Mouse (Mus musculus): Measurements from ENCODE around the gene Sec24a. TPM values are rescaled to one million over a fixed set of nuclear protein-coding genes. Genes with fewer than 3 reads are reported as not detected.
"Not testable (repeated sequence)": the region's sequence is repeated elsewhere in the genome, so short reads cannot be mapped to it uniquely, and the experiment has no call there.

Gene Sec24a
- polyA plus RNA-seq, 1 experiment from 2014 or later: 12.7 TPM

DNA sequence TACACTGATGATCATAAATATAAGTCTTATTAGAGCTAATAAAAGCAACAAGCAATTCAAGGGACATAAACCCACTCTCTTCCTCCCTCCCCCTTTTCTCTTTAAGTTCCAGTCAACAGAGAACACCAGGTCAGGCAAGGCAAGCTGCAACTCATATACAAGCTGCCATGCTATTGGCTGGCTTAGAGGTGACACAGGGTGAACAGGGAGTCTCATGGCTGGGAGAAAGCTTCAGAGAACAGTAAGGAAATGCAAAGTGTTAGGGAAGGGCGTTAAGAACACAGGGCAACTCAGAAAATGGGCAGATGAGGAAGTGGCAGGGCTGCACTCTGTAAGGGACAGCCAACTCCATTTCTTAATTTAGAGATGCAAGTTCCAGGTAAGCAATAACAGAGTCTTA, 30.6 kb downstream of the Sec24a start:
- Histone ChIP-seq H3K9ac (replicated peaks) (no peak overlapping the region), H3K4me2 (no peak overlapping the region), H3K36me3 (peaks cover 57% of the 10 kb centered on the region), H3K27me3 (no peaks in the 10 kb centered on the region), H3K4me3 (replicated peaks) (no peak overlapping the region), H3K4me1 (replicated peaks) (no peaks in the 10 kb centered on the region), H3K9me3 (no peaks in the 10 kb centered on the region), H3K27ac (no peak overlapping the region)
- 74% methylated on average over 1 of the region's 1 CpGs for WGBS
- no peak for ATAC-seq (ENCODE audit: insufficient number of reproducible peaks, insufficient read depth, low FRiP score, low TSS enrichment, low read depth)

DNA sequence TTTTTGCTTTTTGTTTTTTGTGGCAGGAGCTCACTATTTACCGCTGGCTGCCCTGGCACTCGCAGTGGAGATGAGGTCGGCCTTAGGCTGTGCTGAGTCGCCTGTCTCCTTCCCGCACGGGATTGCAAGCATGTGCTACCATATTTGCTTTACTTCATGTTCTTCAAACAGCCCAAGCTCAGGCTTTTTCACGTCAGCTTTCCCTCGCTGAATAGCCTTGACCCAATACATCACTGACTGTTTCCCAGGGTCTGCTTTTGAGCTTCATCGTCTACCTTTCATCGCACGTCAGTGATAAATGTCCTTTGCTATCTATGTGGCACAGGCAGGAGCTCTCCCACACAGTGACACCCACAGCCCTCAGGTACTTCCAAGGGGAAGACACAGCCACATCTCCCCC, 42.4 kb downstream of the Sec24a start:
- Histone ChIP-seq H3K9me3 (no peaks in the 10 kb centered on the region), H3K27me3 (no peaks in the 10 kb centered on the region), H3K36me3 (peaks cover 85% of the 10 kb centered on the region), H3K27ac (no peak overlapping the region), H3K4me3 (replicated peaks) (no peak overlapping the region), H3K4me1 (replicated peaks) (no peaks in the 10 kb centered on the region), H3K4me2 (no peak overlapping the region), H3K9ac (replicated peaks) (no peak overlapping the region)
- ATAC-seq (ENCODE audit: insufficient number of reproducible peaks, insufficient read depth, low FRiP score, low TSS enrichment, low read depth): no peak
- 96% methylated on average over 11 of the region's 11 CpGs for WGBS

- peaks cover 88% of the 10 kb centered on the region for H3K36me3 ChIP-seq
- no peaks in the 10 kb centered on the region for H3K4me1 ChIP-seq (replicated peaks)
- H3K27me3 ChIP-seq: no peaks in the 10 kb centered on the region
- H3K27ac ChIP-seq: no peak overlapping the region
- no peak overlapping the region for H3K9ac ChIP-seq (replicated peaks)
- no peaks in the 10 kb centered on the region for H3K9me3 ChIP-seq
- no peak for ATAC-seq (ENCODE audit: insufficient number of reproducible peaks, insufficient read depth, low FRiP score, low TSS enrichment, low read depth)
- 96% methylated on average over 13 of the region's 13 CpGs for WGBS
- no peak overlapping the region for H3K4me2 ChIP-seq
- H3K4me3 ChIP-seq (replicated peaks): no peak overlapping the region
Measured at GRCm38 (mm10) chr11:51707080-51707479, 56.4 kb downstream of the Sec24a start.

GRCm38 (mm10) chr11:51706451-51706850, 57.0 kb downstream of the Sec24a start:
- Histone ChIP-seq H3K9ac (replicated peaks) (no peak overlapping the region), H3K4me3 (replicated peaks) (no peak overlapping the region), H3K36me3 (peaks cover 88% of the 10 kb centered on the region), H3K27ac (no peak overlapping the region), H3K4me1 (replicated peaks) (no peaks in the 10 kb centered on the region), H3K9me3 (no peaks in the 10 kb centered on the region), H3K27me3 (no peaks in the 10 kb centered on the region), H3K4me2 (no peak overlapping the region)
- no peak for ATAC-seq (ENCODE audit: insufficient number of reproducible peaks, insufficient read depth, low FRiP score, low TSS enrichment, low read depth)
- WGBS: 95% methylated on average over 10 of the region's 10 CpGs

DNA sequence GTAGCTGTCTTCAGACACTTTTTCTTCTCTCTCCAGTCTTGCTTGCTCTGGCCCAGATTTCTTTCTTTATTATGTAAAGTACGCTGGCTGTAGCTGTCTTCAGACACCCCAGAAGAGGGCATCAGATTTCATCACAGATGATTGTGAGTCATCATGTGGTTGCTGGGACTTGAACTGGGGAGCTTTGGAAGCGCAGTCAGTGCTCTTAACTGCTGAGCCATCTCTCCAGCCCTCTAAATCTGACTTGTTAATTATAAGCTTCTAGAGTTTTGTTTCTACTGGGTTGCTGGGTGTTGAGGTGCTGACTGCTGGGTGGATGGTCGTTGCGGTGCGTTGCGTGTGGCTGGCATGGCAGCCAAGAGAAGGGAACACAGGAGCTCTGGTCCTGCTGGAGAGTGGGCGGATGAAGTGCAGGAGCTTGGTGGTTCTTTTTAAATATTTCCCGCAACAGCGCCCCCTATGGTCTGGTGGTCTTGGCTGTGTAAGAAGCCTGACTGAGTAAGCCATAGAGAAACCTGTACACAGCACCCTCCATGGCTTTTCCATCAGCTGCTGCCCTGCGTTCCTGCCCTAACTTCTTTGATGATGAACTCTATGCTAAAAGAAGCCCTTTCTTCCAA, 59.9 kb downstream of the Sec24a start:
- Histone ChIP-seq H3K9ac (replicated peaks) (no peak overlapping the region), H3K4me3 (replicated peaks) (no peak overlapping the region), H3K27ac (no peak overlapping the region), H3K9me3 (no peaks in the 10 kb centered on the region), H3K36me3 (peaks cover 93% of the 10 kb centered on the region), H3K4me1 (replicated peaks) (no peaks in the 10 kb centered on the region), H3K4me2 (no peak overlapping the region), H3K27me3 (no peaks in the 10 kb centered on the region)
- ATAC-seq (ENCODE audit: insufficient number of reproducible peaks, insufficient read depth, low FRiP score, low TSS enrichment, low read depth): no peak
- WGBS: 60% methylated on average over 10 of the region's 10 CpGs

- Histone ChIP-seq H3K9me3 (no peaks in the 10 kb centered on the region), H3K4me1 (replicated peaks) (no peaks in the 10 kb centered on the region), H3K27me3 (no peaks in the 10 kb centered on the region), H3K4me2 (no peak overlapping the region), H3K4me3 (replicated peaks) (no peak overlapping the region), H3K36me3 (peaks cover 93% of the 10 kb centered on the region), H3K9ac (replicated peaks) (no peak overlapping the region), H3K27ac (no peak overlapping the region)
- ATAC-seq (ENCODE audit: insufficient number of reproducible peaks, insufficient read depth, low FRiP score, low TSS enrichment, low read depth): no peak
- WGBS: 71% methylated on average over 3 of the region's 3 CpGs
Measured at GRCm38 (mm10) chr11:51702831-51703230, 60.6 kb downstream of the Sec24a start.

GRCm38 (mm10) chr11:51694984-51695383, 68.5 kb downstream of the Sec24a start:
- no peak for ATAC-seq (ENCODE audit: insufficient number of reproducible peaks, insufficient read depth, low FRiP score, low TSS enrichment, low read depth)
- Histone ChIP-seq H3K9ac (replicated peaks) (no peak overlapping the region), H3K4me2 (no peak overlapping the region), H3K9me3 (no peaks in the 10 kb centered on the region), H3K36me3 (peaks cover 61% of the 10 kb centered on the region), H3K27ac (no peak overlapping the region), H3K4me1 (replicated peaks) (no peaks in the 10 kb centered on the region), H3K4me3 (replicated peaks) (no peak overlapping the region), H3K27me3 (no peaks in the 10 kb centered on the region)
- 96% methylated on average over 3 of the region's 3 CpGs for WGBS

DNA sequence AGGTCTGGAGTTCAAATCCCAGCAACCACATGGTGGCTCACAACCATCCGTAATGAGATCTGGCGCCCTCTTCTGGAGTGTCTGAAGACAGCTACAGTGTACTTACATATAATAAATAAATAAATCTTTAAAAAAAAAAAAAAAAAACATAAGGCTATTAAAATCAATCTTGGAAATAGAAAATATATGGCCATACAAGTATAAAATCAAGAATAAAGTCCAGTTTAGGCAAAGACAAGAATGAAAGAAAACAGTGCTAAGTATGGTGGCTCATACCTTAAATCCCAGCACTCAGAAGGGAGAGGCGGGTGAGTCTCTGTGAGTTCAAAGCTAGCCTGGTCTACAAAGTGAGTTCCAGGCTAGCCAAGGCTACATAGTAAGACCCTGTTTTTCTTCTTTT, 72.8 kb downstream of the Sec24a start:
- 70% methylated on average over 3 of the region's 3 CpGs for WGBS

GRCm38 (mm10) chr11:51689343-51689742, 74.1 kb downstream of the Sec24a start:
- Histone ChIP-seq H3K4me3 (replicated peaks) (peak overlapping the region; percentile 65), H3K4me1 (replicated peaks) (peaks cover 6% of the 10 kb centered on the region), H3K27ac (peak overlapping the region; percentile 99), H3K4me2 (peak overlapping the region; percentile 70), H3K36me3 (peaks cover 24% of the 10 kb centered on the region; the same call in 1 of the 2 replicates), H3K9ac (replicated peaks) (peak overlapping the region; percentile 80), H3K27me3 (no peaks in the 10 kb centered on the region), H3K9me3 (no peaks in the 10 kb centered on the region)
- no peak for ATAC-seq (ENCODE audit: insufficient number of reproducible peaks, insufficient read depth, low FRiP score, low TSS enrichment, low read depth)
- 25% methylated on average over 6 of the region's 6 CpGs for WGBS

More for the DNA sequence above, 72.8 kb downstream of the Sec24a start:
- peaks cover 22% of the 10 kb centered on the region for H3K36me3 ChIP-seq
- not testable (repeated sequence) for H3K27ac ChIP-seq; H3K9ac ChIP-seq (replicated peaks); H3K27me3 ChIP-seq; H3K9me3 ChIP-seq; H3K4me2 ChIP-seq; H3K4me3 ChIP-seq (replicated peaks); ATAC-seq (ENCODE audit: insufficient number of reproducible peaks, insufficient read depth, low FRiP score, low TSS enrichment, low read depth); H3K4me1 ChIP-seq (replicated peaks)

DNA sequence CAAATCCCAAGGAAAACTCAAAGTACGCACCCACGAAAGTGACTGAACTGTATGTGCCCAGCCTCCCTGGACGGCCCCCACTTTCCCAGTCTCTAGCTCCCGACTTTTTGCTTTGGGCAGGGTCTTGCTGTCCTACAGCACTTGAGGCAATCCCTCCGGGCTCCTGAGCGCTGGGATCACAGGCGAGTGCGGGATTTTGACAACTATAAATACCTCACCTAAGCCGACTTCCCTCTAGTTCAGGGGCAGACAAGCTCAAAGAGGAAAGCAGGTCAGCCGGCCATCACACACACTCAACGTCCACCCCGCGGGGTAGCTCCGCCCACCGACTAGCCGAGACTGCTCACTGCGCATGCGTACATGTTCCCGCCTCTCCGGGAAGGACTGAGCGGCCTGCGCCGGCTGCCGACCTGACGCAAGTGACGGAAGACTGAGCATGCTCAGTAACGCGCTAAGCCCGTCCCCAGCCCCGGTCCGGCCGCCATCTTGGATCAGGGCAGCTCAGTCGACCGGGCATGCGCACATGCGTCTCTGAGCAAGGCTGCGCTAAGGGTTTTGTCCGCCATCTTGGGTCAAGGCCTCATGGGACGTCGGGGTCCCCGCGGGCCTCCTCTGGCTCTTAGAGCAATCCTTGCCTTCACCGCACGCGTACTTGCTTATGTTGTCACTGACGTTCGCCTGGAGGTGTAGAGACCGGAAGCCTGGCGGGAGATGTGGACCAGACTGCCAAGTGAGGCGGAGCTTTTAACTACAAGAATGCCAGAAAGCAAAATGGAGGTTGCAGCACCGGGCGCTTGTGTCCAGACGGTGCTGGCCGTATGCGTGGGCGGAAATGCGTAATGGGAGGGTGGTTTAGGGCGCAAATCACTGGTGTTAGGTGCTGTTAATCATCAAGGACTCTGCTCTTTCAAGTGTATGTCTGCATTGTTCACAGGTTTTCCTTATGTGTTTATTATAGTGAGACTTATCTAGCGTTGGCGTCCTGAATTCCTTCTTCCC, 74.8 kb downstream of the Sec24a start, which contains the start of gene 0610009B22Rik:
Gene 0610009B22Rik (minus strand): TSS at position 545 of the 999 bp plus-strand sequence.
- peaks cover 24% of the 10 kb centered on the region; the same call in 1 of the 2 replicates for H3K36me3 ChIP-seq
- H3K4me3 ChIP-seq (replicated peaks): peak within 1 kb of the TSS; percentile 65
- ATAC-seq (ENCODE audit: insufficient number of reproducible peaks, insufficient read depth, low FRiP score, low TSS enrichment, low read depth): peak; percentile 99
- no peaks in the 10 kb centered on the region for H3K9me3 ChIP-seq
- peak within 1 kb of the TSS; percentile 70 for H3K4me2 ChIP-seq
- under 1% methylated on average over 60 of the region's 60 CpGs for WGBS
- peaks cover 6% of the 10 kb centered on the region for H3K4me1 ChIP-seq (replicated peaks)
- no peaks in the 10 kb centered on the region for H3K27me3 ChIP-seq
- H3K9ac ChIP-seq (replicated peaks): peak within 1 kb of the TSS; percentile 80
- peak within 1 kb of the TSS; percentile 99 for H3K27ac ChIP-seq

- Histone ChIP-seq H3K9ac (replicated peaks) (no peak overlapping the region), H3K9me3 (no peaks in the 10 kb centered on the region), H3K27ac (no peak overlapping the region), H3K27me3 (no peaks in the 10 kb centered on the region), H3K4me1 (replicated peaks) (no peaks in the 10 kb centered on the region), H3K4me2 (no peak overlapping the region), H3K36me3 (peaks cover 12% of the 10 kb centered on the region; the same call in 1 of the 2 replicates), H3K4me3 (replicated peaks) (no peak overlapping the region)
- no peak for ATAC-seq (ENCODE audit: insufficient number of reproducible peaks, insufficient read depth, low FRiP score, low TSS enrichment, low read depth)
- 42% methylated on average over 8 of the region's 8 CpGs for WGBS
Measured at GRCm38 (mm10) chr11:51681976-51682374, 81.5 kb downstream of the Sec24a start.
